ENCODE assay signal across 18 mouse cellular contexts in genomic region chr5:37017222-37017621, GRCm38 (mm10). TPM values are rescaled to one million over a fixed set of nuclear protein-coding genes. Genes with fewer than 3 reads are reported as not detected.
"Had no signal": no experiment of that assay in that cellular context is flagged by ENCODE, and none has a peak within 500 bp of the region (broad histone marks: within the 10 kb centered on the region; RNA-seq: fewer than 3 reads in every experiment).

No protein-coding gene starts in this region.

- H3K27ac ChIP-seq: kidney, postnatal 0 days; layer of hippocampus, adult 2 months; liver, embryonic 13.5 days; macrophage; midbrain, embryonic 12.5 days; midbrain, embryonic 15.5 days; stomach, embryonic 15.5 days had no signal

- H3K36me3 ChIP-seq: liver, embryonic 13.5 days; midbrain, embryonic 12.5 days; midbrain, embryonic 15.5 days; stomach, embryonic 15.5 days had no signal

- H3K9ac ChIP-seq: liver, embryonic 13.5 days; midbrain, embryonic 12.5 days; midbrain, embryonic 15.5 days; stomach, embryonic 15.5 days had no signal

- H3K27me3 ChIP-seq: liver, embryonic 13.5 days; stomach, embryonic 15.5 days had no signal

- ATAC-seq: intestine, postnatal 0 days; midbrain, embryonic 15.5 days had no signal

- H3K4me2 ChIP-seq: liver, embryonic 13.5 days; midbrain, embryonic 12.5 days; midbrain, embryonic 15.5 days; stomach, embryonic 15.5 days had no signal

- DNase-seq: kidney, adult 2 months; kidney, postnatal 25 days; layer of hippocampus, adult 9-11 months; liver, embryonic 13.5 days; lung, adult 2 months; right cerebral cortex, adult 18-20 months; right cerebral cortex, postnatal 14 days; right cerebral cortex, postnatal 4 days; spleen, adult 18-20 months; thymus, postnatal 25 days had no signal

- H3K4me3 ChIP-seq: layer of hippocampus, adult 2 months; liver, embryonic 13.5 days; midbrain, embryonic 12.5 days; midbrain, embryonic 15.5 days; stomach, embryonic 15.5 days had no signal

- H3K4me1 ChIP-seq: liver, embryonic 13.5 days; stomach, embryonic 15.5 days had no signal

- H3K9me3 ChIP-seq: liver, embryonic 13.5 days; midbrain, embryonic 12.5 days; midbrain, embryonic 15.5 days; stomach, embryonic 15.5 days had no signal

RNA-seq across cellular contexts. Expression of gene Wfs1, which starts 28.2 kb away (rescaled TPM):
- total RNA-seq: megakaryocyte-erythroid progenitor cell, adult 5-6 weeks had no signal
